Comparison of ENCODE assay signal across 8 mouse cellular contexts in the genomic region with DNA sequence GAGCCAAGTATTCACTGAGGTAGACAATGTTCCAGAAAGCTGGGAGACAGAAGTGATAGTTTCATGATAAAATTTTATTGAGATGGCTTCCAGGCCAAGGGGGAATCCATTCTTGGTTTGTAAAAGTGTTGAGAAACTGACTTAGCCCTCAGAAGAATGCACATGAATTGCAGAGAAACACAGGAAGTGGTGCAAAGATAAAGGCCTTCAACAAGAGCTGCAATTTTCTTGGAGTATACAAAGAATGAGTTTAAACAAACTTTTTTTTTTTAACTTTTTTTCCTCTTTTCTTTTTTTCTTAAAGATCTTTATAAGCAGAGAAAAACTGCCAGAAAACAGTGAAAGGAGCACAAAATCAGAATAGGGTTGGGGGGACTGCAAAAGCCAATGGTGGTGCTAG. TPM values are rescaled to one million over a fixed set of nuclear protein-coding genes. Genes with fewer than 3 reads are reported as not detected.
A peak's percentile ranks its signal among the peaks of the same experiment; 100 is the strongest.
DNase-seq lines count a peak whose midpoint lies in the region; ATAC-seq and TF ChIP-seq lines count a peak whose summit lies in the region.

No protein-coding gene starts in this region.

- H3K36me3 ChIP-seq in heart, embryonic 14.5 days (ENCODE audit: control insufficient read depth, insufficient read depth, low read length) = no peaks in the 10 kb centered on the region
- peaks cover 5% of the 10 kb centered on the region for H3K36me3 ChIP-seq in G1E (replicated peaks)
- H3K36me3 ChIP-seq in hindbrain, embryonic 15.5 days = no peaks in the 10 kb centered on the region
- H3K36me3 ChIP-seq in midbrain, embryonic 13.5 days = no peaks in the 10 kb centered on the region

- intact Hi-C loops in heart, postnatal 14 days (cut with DNase I) = loop anchor here (2.0 kb wide), 1 partner anchor 33 kb away; a partner anchor contains a TSS

- no peak for ATAC-seq in heart, embryonic 14.5 days (ENCODE audit: insufficient number of reproducible peaks, insufficient read depth, low FRiP score, low read depth)
- ATAC-seq in G1E (ENCODE audit: extremely low read depth, insufficient number of reproducible peaks, low FRiP score, poor library complexity, severe bottlenecking) = no peak
- no peak for ATAC-seq in hindbrain, embryonic 15.5 days (ENCODE audit: low FRiP score, low read depth)
- no peak for ATAC-seq in midbrain, embryonic 13.5 days

- peak overlapping the region; percentile 83 for H3K4me2 ChIP-seq in heart, embryonic 14.5 days (ENCODE audit: low read length)
- peak overlapping the region; percentile 75 for H3K4me2 ChIP-seq in hindbrain, embryonic 15.5 days
- H3K4me2 ChIP-seq in midbrain, embryonic 13.5 days (replicated peaks) = peak overlapping the region; percentile 68

- peak overlapping the region in 1 of 2 experiments; percentile 82; a peak in 3 of 4 replicates for H3K4me3 ChIP-seq in heart, embryonic 14.5 days (ENCODE audit: control insufficient read depth in 1 of 2, insufficient read depth in 1 of 2, low read depth in 1 of 2, low read length in 2 of 2)
- H3K4me3 ChIP-seq in G1E (ENCODE audit: low read depth, low read length) = peak overlapping the region; percentile 91
- H3K4me3 ChIP-seq in hindbrain, embryonic 15.5 days = peak overlapping the region; percentile 86
- peak overlapping the region; percentile 69 for H3K4me3 ChIP-seq in midbrain, embryonic 13.5 days (replicated peaks)

- no peaks in the 10 kb centered on the region for H3K27me3 ChIP-seq in heart, embryonic 14.5 days (ENCODE audit: control insufficient read depth, insufficient read depth, low read length)
- H3K27me3 ChIP-seq in G1E (ENCODE audit: insufficient read depth, low read length) = no peaks in the 10 kb centered on the region
- H3K27me3 ChIP-seq in hindbrain, embryonic 15.5 days = no peaks in the 10 kb centered on the region
- no peaks in the 10 kb centered on the region for H3K27me3 ChIP-seq in midbrain, embryonic 13.5 days

- no peaks in the 10 kb centered on the region for H3K9me3 ChIP-seq in heart, embryonic 14.5 days (ENCODE audit: control insufficient read depth, low read length)
- no peaks in the 10 kb centered on the region for H3K9me3 ChIP-seq in G1E (replicated peaks)
- no peaks in the 10 kb centered on the region for H3K9me3 ChIP-seq in hindbrain, embryonic 15.5 days
- H3K9me3 ChIP-seq in midbrain, embryonic 13.5 days = no peaks in the 10 kb centered on the region

- peak overlapping the region; percentile 94 for H3K9ac ChIP-seq in heart, embryonic 14.5 days (ENCODE audit: low read length)
- no peak overlapping the region for H3K9ac ChIP-seq in hindbrain, embryonic 15.5 days
- H3K9ac ChIP-seq in midbrain, embryonic 13.5 days (replicated peaks) = peak overlapping the region; percentile 87

- H3K4me1 ChIP-seq in heart, embryonic 14.5 days (ENCODE audit: control insufficient read depth in 2 of 2, insufficient read depth in 2 of 2, low read length in 2 of 2) = 0 out of 4 replicates have a peak, but pooled peaks cover 0 to 5% of the 10 kb centered on the region in 2 experiments
- peaks cover 13% of the 10 kb centered on the region; the same call in 1 of the 2 replicates for H3K4me1 ChIP-seq in G1E (ENCODE audit: insufficient read depth, low read depth, low read length)
- peaks cover 17% of the 10 kb centered on the region for H3K4me1 ChIP-seq in hindbrain, embryonic 15.5 days (replicated peaks)
- peaks cover 20% of the 10 kb centered on the region for H3K4me1 ChIP-seq in midbrain, embryonic 13.5 days (replicated peaks)

- TF ChIP-seq CTCF in G1E (IDR thresholded peaks at IDR 0.05; ENCODE audit: low read depth, low read length) = no peak

- no peak for DNase-seq in heart, postnatal 14 days
- DNase-seq in G1E (ENCODE audit: low spot score) = no peak
- no peak for DNase-seq in spleen, postnatal 14 days (ENCODE audit: low spot score in 2 of 2)
- DNase-seq in Muller cell, postnatal 12 days (ENCODE audit: inconsistent ontology term) = no peak
- no peak for DNase-seq in kidney, postnatal 14 days

- H3K27ac ChIP-seq in heart, embryonic 14.5 days (replicated peaks in 1 of 2; ENCODE audit: control insufficient read depth in 1 of 2, insufficient read depth in 1 of 2, low read depth in 2 of 2, low read length in 2 of 2) = peak overlapping the region; percentile 19 to 96; a peak in 1 of 4 replicates
- H3K27ac ChIP-seq in hindbrain, embryonic 15.5 days (replicated peaks) = no peak overlapping the region
- no peak overlapping the region for H3K27ac ChIP-seq in midbrain, embryonic 13.5 days

RNA-seq across cellular contexts. Expression of a gene that starts 23.0 kb away (rescaled TPM):
- 0.13 TPM in 1 of 2 replicates, not detected in the other for polyA plus RNA-seq in heart, embryonic 14.5 days (2014; fragmentation: Nextera tagmentation; extraction: Ambion mirVana)
- total RNA-seq in heart, postnatal 14 days (2021) = not detected
- total RNA-seq in G1E (2014; fragmentation: Nextera tagmentation) = not detected in 2 replicates
- 0.12 and 0.16 TPM in 2 replicates for total RNA-seq in G1E (2017)
- not detected in 2 replicates for polyA plus RNA-seq in G1E (2012)
- polyA plus RNA-seq in hindbrain, embryonic 15.5 days (2015; fragmentation: Nextera tagmentation; extraction: Ambion mirVana) = 1.3 TPM in 2 replicates
- polyA plus RNA-seq in midbrain, embryonic 13.5 days (2015; fragmentation: Nextera tagmentation; extraction: Ambion mirVana) = 0.24 and 0.26 TPM in 2 replicates

RNA-seq across cellular contexts. Expression of a gene that starts 33.3 kb away (rescaled TPM):
- 15.0 and 16.3 TPM in 2 replicates for polyA plus RNA-seq in heart, embryonic 14.5 days (2014; fragmentation: Nextera tagmentation; extraction: Ambion mirVana)
- total RNA-seq in heart, postnatal 14 days (2021) = 10 to 100 TPM; 10.3 to 11.0 TPM
- total RNA-seq in G1E (2014; fragmentation: Nextera tagmentation) (27.4 TPM in 2 replicates), G1E (2017) (24.5 and 29.4 TPM in 2 replicates)
- 2.4 and 3.7 TPM in 2 replicates for polyA plus RNA-seq in G1E (2012)
- 26.9 and 28.2 TPM in 2 replicates for polyA plus RNA-seq in hindbrain, embryonic 15.5 days (2015; fragmentation: Nextera tagmentation; extraction: Ambion mirVana)
- 35.0 and 39.0 TPM in 2 replicates for polyA plus RNA-seq in midbrain, embryonic 13.5 days (2015; fragmentation: Nextera tagmentation; extraction: Ambion mirVana)

Comparison
In these comparisons a context has a peak if more than half of its experiments do, and no peak if none do; other contexts are left out.
1. H3K27ac ChIP-seq: peak in heart, embryonic 14.5 days (2 of 2); none in hindbrain, embryonic 15.5 days (single experiment) and midbrain, embryonic 13.5 days (single experiment).
2. Peak in every context shown above with its lines, with median percentiles within 50 percentile points of each other: H3K4me2 ChIP-seq.